Mouse (Mus musculus) urinary bladder, postnatal 10 days (tissue): ENCODE results near the gene Oxsm.

Source experiments
- DNase-seq: peaks from one replicate; pipeline ENCODE4 v3.0.0; 2022; ENCODE audit warnings: low spot score

Oxsm gene

DNA sequence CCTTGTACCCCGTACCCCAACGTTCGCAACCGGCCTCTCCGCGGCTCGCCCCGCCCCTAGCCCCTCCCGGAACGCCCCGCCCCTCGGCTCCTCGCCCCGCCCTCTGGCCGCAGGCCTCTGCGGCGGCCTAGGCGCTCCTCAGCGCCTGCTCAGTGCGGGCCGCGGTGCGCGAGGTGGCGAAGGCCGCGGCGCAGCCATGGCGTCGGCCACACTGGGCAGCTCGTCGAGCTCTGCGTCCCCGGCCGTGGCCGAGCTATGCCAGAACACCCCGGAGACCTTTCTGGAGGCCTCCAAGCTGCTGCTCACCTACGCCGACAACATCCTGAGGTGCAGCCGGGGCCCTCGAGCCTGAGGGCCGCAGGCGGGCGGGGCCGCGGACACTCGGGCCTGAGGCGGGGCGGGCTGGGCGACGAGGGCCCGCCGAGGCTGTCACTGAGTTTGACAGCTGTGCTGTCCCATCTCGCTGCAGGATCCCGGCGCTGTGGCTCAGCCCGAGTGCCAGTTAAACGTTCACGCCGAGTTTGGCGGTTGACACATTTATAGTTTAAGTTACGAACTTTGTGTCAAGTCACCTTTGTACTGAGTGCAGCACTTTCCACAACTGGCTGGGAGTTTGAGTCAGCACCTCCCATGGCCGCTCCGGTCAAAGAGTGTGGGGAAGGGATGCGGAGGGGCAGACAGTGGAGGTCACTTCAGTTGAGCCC lies at the start of gene Oxsm, which contains the start of gene Ngly1:
Gene Oxsm (minus strand): TSS at position 638 of the 704 bp plus-strand sequence.
Gene Ngly1 (plus strand): TSS at position 110 of the 704 bp plus-strand sequence.
- DNase-seq: peak; percentile 48

DNA sequence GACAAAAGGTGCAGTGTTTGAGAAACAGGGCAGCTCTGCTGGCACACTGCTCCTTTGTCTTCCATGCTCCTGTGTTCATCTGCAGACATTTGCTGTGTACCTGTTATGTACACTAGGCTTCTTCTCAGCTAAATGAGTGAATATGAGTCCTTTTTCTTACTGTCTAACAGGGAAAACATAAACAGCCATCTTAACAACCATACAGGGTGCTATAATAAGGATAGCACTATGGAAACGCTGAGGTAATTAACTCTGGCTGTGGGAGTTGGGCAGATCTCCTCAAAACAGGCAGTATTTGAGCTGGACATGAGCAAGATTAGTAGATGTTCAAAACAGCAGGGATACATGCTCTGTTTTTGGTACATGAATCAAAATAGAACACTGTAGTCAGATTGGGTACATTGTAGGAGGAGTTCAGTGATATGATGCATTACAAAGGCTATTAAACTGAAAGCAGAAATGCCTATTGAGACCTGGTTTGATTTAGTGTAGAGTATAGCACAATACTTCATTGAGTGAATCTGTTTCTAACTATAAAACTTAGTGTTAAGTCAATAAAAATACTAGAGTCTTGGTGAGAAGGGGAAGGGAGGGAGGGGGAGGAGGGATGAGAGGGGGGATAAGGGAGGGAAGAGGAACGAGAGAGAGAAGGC lies 47.3 kb upstream of the Oxsm start:
- no peak for DNase-seq

DNA sequence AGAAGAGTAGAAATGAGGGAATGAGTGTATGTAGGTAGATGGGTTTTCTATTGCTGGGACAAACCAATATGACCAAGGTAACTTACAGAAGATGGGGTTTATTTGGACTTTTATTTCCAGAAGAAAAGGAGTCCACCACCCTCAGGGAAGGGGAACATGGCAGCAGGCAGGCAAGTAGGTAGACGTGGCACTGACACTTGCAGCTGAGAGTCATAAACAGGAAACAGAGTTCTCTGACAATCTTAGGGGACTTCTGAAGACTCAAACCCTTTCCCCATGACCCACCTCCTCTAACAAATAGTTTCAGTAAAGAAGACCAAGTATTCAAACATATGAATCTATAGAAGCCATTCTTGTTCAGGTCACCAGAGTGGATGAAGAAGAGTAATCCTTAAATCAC lies 44.3 kb upstream of the Oxsm start:
- no peak for DNase-seq

DNA sequence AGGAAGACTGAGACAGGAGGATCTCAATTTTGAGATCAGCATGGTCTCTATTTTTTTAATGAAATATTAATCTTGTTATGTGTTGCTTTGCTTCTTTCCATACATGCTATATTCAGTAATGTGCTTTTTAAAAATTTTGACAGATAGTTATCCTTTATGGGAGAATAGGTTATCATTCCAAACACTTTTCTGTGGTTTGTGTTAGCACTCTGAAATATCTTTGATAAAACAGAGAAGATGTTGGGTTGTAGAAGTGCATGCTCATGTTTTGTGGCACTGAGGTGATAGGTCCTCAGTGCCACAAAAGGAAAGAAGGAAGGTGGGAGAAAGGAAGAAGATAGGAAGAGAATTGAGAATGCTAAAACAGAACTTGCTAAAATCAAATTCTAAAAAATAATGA lies 43.4 kb upstream of the Oxsm start:
- no peak for DNase-seq

DNA sequence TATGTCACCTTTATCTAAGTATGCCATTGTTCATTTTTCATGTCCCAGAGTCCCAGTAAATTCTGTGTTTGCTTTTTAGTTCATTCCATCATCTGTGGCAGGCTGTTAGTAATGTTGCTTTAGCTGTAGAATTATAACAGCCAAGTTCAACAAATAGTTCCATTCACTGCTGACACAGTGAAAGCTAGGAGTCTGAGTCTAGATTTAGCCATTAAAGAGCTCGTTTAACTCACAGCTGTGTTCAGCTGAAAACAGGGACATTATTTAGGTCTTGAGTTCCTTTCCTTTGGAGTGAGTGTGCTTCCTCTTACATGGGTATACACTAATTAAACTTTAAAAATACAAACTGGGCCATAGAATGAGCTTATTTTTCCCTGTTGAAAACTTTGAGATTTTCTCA lies 42.8 kb upstream of the Oxsm start:
- no peak for DNase-seq

DNA sequence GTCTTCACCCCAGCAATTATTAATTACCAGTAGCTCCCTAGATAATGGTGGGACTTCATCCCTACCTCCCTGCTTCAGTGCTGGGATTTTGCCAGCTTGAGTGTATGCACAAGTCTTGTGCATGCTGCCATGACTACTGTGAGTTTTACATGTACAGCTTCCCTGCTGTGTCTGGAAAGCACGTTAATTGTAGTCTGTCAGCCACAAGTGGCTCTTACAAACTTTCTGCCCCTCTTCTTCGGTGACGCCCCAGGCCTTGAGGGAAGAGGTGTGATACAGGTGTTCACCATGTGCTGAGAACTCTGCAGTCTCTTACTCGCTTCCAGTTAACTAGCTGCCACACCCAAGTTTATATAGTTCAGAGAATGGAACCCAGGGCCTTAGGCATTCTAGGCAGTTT lies 34.4 kb upstream of the Oxsm start:
- no peak for DNase-seq

DNA sequence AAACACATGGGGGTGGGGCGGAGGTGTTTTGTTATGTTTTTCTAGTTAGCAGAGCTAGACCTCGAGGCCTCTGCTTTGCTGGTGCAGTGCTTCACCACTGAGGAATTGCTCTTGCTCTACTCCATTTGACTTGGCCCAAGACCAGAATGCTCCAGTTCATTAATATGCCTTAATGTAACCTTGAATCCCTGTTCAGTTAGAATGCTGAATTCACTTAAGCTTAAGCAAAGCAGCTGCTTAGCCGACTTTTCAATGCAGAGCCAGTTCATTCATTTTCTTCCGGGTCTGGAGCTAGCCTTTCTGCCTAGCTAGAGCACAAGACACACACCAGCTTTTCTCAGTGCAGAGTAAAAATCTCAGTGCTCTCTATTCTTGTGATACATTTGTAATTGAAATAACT lies 29.6 kb upstream of the Oxsm start:
- no peak for DNase-seq

DNA sequence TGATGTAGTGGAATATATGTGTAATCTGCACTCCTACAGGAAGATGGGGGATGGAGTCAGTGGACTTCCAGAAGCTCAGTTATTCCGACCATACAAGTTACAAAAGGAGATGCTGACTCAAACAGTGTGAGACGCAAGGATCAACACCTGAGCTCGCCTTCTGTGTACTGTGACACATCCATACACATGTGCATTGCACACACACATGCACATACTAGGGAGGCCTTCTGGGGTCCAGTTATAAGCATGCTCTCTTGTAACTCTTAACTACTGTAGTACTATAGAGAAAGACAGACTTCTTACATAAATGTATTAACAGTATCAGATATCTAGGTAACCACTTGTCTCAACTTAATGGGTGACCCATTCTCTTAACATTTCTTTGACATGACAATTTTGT lies 24.1 kb upstream of the Oxsm start:
- DNase-seq: no peak

DNA sequence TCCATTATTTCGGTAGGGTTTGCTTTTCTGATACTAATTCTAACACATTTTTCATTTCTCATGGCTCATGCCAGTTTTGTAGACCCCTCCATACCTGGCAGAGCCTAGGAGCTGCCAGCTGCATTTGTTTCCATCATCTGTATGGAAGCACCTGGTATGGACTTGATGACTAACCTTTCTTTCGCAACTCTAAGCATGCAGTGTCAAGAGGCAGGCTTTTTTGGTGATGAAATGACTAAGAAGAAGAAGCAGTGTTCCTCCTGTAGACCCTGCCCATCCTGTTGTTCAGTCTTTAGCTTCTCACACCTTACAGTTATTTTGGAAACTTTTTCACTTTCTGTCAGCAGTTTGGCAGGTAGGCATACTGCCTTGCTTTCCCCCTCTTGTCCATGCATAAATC lies 20.2 kb upstream of the Oxsm start:
- no peak for DNase-seq

DNA sequence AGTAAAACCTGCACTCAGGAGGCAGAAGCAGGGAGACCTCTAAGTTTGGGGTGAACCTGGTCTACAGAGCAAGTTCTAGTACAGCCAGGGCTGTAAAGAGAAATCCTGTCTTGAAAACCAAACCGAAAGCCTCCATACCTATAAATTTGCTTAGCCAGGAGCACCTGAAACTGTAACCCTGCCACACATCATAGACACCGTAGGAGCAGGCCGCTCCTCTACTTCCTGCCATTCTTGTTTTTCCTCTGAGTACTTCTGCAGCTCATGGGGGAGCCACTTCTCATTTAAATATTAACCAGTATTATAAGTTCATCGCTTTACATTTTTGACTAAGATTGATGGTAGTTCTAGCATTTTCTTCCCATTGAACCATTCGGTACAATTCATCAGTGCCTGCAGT lies 17.4 kb upstream of the Oxsm start:
- DNase-seq: no peak

DNA sequence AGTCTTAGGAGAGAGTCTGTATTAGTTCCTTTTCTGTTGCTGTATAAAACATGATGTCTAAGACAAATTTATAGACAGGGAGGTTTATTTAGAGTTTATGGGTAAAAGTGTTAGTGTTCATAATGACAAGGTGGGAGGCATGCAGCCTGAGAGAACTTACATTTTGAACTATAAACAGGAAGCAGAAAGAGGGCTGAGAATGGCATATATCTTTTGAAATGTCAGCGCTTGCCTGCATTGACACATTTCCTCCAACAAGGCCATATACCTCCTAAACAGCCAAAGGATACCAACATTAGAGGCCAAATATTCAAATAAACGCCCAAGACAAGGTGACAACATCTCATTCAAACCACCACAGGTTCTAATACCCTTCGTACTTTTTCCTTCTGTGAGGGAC lies 12.3 kb upstream of the Oxsm start:
- DNase-seq: no peak

DNA sequence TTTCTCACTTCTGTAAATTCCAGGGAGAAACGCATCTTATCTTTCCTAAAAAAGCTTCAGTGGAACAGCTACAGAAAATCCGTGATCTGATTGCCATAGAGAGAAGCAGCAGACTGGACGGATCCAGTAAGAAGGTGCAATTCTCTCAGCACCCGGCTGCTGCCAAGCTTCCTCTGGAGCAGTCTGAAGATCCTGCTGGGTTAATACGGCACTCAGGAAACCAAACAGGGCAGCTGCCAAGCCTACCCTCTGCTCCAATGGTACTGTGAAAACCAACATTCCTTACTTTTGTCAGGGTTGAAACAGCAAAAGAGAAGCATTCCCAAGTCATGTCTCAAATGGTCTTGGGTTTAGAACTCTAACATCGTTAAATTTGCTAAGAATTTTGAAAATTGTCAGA lies 10.9 kb upstream of the Oxsm start:
- DNase-seq: no peak

DNA sequence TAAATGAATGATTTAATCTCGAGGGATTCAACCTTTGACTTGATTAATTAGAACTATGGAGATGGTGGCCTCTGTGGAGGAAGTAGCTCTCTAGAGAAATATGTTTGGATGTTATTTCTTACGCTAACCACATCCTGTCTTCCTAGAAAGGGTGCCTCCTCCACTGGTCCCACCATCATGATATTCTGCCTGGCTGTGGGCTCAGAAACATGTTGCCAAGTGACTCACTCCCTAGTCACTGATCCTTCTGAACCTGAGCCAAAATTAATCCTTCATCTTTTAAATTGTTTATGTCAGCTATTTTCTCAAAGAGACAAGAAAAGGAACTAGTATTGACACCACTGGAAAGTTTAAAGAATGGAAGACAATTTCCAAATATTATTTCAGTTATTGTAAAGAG lies 6.6 kb upstream of the Oxsm start:
- DNase-seq: no peak

DNA sequence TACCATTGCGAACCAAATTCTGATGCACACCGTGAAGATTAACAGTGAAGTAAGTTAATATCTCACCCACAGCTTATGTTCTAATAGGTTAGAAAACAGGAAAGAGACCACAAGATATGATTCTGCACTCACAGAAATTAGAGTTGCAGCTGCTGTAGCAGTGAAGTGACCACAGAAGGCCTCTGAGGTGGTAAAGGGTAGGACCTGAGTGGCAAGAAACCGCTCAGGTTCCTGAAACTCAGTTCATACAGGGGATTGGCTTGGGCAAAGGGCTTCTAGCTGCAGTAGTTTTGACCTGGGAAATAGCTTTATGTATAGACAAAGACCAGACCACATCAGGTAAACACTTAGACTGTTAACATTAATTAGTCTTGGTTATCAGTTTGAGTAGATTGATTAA lies 6.1 kb upstream of the Oxsm start:
- DNase-seq: no peak

DNA sequence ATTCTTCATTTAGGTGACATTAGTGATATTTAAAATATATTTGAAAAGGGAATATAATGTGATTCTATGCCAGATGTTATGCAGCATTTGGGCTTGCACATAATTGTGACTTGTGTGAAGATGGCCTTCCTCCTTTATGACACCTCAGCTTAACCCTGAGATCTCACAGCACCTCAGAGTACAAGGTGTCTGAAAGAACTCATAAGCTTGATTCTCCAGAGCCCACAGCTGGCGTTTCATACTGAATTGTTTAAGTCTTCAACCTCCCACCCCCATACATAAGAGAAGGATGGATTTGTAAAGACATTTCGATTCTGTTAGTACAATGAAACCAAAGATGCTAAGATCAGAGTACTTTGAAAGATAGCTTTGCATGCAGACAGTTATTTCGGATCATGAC lies 491 bp upstream of the Oxsm start:
- DNase-seq: no peak

DNA sequence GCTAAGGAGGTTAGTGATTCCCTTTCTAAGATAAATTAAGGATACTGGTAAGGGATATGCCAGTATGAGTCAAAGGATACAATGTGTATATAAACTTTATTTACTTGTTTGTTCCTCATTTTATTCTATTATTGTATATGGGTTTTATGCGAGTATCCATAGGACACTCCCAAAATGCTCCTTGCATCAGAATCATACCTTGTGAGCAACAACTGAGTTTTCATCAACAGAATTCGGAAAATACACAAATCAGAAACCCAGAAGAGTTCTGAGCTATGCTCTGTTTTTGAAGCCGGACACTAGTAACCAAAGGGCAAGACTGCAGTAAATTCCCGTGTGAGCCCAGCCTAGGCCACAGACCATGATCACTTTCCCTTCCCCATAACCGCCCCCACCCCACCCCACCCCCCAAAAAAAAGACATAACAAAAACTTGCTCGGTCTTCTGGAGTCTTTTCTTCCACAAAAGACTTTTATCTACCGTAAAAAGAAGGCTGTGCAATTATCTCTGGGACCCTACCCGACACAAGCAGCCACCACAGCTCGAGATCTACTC lies 928 bp downstream of the Oxsm start:
- DNase-seq: no peak

DNA sequence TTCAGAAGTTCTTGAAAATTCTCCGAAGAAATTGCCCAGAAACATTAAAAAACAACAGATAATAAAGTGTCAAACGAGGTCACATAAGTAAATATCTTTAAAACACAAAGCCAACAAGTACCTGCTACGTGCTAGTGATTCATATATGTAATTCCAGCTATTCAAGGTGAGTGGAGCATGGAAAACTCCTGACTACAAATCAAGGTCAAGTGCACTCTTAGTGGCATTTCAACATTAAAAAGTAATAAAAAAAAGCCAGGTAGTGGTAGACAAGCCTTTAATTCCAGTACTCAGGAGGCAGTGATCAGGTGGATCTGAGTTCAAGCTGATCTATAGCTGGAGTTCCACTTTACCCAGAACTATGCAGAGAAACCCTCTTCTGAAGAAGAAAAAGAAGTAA lies 1.5 kb downstream of the Oxsm start:
- DNase-seq: no peak

DNA sequence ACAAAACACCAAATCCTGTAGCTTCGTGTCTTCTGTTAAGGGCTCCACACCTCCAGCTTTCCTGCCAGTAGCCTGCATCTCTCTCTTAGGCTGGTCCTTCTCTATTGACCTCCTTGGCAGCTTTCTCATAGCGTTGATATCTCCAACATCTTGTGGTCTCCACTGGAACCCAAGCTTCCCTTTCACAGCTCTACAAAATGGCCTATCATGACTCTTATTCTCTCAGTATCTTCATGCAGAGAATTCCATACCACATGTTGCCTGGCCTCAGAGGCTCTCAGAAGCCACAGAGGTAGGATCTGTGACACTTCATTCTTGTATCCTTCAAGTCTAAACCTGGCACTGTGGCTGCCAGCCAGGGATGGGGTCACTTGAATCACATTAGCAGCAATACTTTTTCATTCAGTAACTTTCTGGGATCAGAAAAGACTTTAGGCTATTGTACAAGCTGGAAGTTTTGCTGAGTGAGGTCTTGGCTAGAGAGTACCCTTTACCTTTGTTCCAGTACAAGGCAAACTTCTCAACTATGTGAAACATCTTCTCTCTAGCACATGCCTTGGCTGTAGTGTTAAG lies 3.2 kb downstream of the Oxsm start:
- DNase-seq: no peak

DNA sequence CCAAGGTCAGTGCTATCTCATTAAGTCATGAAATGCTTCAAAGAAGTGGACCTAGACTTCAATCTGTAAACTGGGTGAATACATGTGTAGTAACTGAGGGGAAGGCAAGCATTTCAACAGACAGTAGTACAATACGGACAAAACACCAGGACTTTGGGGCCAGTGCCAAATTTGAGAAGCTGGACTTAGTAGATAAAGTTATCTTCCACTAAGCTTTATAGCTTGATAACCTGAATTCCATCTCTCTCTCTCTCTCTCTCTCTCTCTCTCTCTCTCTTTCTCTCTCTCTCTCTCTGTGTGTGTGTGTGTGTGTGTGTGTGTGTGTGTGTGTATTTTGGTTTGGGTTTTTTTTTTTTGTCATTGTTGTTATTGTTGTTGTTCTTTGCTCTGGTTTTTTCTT lies 4.5 kb downstream of the Oxsm start:
- no peak for DNase-seq

DNA sequence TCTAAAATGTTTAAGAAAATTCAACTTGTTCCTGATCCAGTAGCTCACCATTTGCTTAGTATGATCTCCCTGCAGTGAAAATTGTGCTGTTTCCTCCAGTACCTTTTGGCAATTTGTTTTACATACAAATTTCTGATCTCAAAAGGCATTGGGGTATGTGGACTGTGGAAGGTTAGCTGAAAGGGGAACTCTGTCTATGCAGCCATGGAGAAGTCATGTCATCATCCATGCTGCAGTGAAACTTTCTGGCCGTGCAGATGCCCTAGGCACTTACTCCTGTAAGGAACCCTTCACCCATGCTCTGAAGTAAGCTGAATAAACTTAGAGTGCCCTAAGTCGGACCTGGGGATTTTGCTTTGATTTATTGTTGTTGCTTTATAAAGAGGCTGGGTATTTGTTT lies 5.2 kb downstream of the Oxsm start:
- DNase-seq: no peak

DNA sequence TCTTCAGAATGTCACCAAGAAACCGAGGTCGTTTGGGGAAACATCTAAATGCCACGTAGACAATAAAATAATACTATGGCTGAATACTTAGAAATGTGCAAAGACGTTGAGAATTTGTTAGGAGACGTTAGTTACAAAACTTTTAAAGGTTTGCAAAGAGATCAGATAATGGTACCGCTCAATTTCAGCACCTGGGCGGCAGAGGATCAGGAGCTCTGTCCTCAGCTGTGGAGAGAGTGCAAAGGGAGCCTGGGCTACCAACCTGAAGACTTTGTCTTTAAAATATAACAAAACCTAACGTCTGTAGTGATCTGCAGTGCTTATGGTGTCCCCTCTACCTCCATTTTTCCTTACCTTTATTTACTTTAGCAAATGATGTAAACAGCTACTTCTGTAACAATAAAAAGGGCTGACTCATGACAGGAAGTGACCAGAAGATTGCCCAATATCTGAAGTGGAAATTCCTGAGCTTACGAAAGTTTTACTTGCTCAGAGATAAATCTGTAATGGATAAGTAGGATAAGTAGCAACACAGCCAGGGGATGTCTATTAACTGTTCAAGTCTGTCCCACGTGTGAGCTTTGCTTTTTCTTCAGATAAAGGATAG lies 5.9 kb downstream of the Oxsm start:
- no peak for DNase-seq

DNA sequence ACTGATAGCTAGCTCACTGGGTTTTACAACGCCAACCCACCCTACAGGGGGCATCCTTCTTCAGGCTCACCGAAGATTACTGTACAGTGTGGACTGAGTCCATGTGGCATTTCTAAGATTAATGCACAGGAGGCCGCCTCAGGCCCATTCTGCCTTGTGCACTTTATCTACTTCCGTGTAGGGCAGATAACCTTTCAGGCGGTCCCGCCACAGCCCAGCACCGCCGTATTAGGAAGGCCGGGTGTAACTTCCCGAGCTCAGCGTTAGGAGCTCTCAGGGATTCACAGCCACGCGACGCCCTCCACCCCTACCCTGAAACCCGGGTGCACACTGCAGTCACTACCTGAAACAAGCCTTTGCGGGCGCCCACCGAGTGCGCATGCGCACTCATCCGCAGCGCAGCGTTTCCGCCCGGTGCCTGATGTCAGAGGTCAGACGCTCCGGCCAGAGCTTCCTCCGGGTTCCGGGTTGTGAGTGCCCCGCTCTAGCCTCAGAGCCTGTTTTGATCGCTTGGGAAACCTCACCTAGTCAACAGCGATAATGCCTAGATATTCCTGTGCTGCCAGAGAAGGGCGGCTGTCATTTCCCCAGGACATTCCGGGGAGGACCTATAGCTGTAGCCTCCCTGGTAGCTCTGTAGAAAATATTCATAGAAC lies 6.5 kb downstream of the Oxsm start:
- DNase-seq: peak; percentile 63
